Mouse (Mus musculus) megakaryocyte progenitor cell, adult 5-6 weeks (primary cell): Measurements from ENCODE around the gene Fzd7. TPM values are rescaled to one million over a fixed set of nuclear protein-coding genes. Genes with fewer than 3 reads are reported as not detected.

ENCODE experiments used
- total RNA-seq, 2 experiments: library from RNA; stranded (forward) in 1 of 2; stranded (reverse) in 1 of 2; fragments of 157-497, 149-512 nt in 1 of 2; fragments of 200-1000 nt in 1 of 2; gene quantifications; 2 replicates each; pipeline versions ENCODE4 v1.2.3 to v1.2.4; 2015 to 2017

The Fzd7 gene
- total RNA-seq, 2 experiments from 2014 or later, result 4.2 to 7.5 TPM

Other genes starting within 250 kb of the Fzd7 start
- 4.1 and 6.4 TPM in 2 replicates for gene Als2, start 245.2 kb upstream of the Fzd7 start, total RNA-seq (2015)
- gene Als2, start 245.2 kb upstream of the Fzd7 start, total RNA-seq (2017), result 8.8 and 12.9 TPM in 2 replicates
- gene Cdk15, start 225.5 kb upstream of the Fzd7 start, total RNA-seq (2015), result not detected in 2 replicates
- not detected in 2 replicates for gene Cdk15, start 225.5 kb upstream of the Fzd7 start, total RNA-seq (2017)
- 0.30 TPM in 1 of 2 replicates, not detected in the other for gene Gm973, start 33.8 kb downstream of the Fzd7 start, total RNA-seq (2015)
- gene Gm973, start 33.8 kb downstream of the Fzd7 start, total RNA-seq (2017), result 0.20 TPM in 1 of 2 replicates, not detected in the other
- 253 and 264 TPM in 2 replicates for gene Sumo1, start 188.4 kb downstream of the Fzd7 start, total RNA-seq (2015)
- 142 and 171 TPM in 2 replicates for gene Sumo1, start 188.4 kb downstream of the Fzd7 start, total RNA-seq (2017)
- gene Nop58, start 202.5 kb downstream of the Fzd7 start, total RNA-seq (2015), result 199 and 204 TPM in 2 replicates
- 1,181 and 1,773 TPM in 2 replicates for gene Nop58, start 202.5 kb downstream of the Fzd7 start, total RNA-seq (2017)